Mouse (Mus musculus) cortical plate, adult 2 months (tissue): Measurements from ENCODE around the gene Tmem150b.

ENCODE experiments used
- CTCF ChIP-seq: fragments of 200-500 bp; IDR thresholded peaks from 2 replicates; pipeline ENCODE4 v1.5.1; 2011; ENCODE audit warnings: mild to moderate bottlenecking, control low read depth, low read length; ENCODE audit not compliant: insufficient read depth; ENCODE audit errors: extremely low read depth
- POLR2A ChIP-seq: fragments of 200-500 bp; IDR thresholded peaks from 2 replicates; pipeline ENCODE4 v1.6.1; 2011; ENCODE audit warnings: mild to moderate bottlenecking, low read length, control low read depth; ENCODE audit not compliant: insufficient read depth; ENCODE audit errors: extremely low read depth

DNA sequence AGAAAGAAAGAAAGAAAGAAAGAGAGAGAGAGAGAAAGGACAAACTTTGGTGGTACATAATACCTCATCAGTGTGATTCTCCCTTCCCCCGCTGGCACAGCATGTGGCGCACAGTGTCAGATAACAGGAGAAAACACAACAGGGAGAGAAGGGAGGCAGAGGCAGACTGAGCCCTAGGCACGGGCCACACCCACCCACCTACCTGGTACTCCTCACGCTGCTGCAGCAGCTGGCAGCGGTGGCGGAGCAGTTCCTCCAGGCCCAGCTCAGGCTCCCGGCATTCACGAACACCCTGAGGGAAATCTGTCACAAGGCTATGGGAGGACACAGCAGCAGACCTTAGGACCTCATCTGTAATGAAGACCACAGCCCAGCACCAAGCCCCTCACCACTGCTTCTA, 61.9 kb downstream of the Tmem150b start:
- TF ChIP-seq CTCF, result no peak
- TF ChIP-seq POLR2A, result no peak
